In the genomic region with DNA sequence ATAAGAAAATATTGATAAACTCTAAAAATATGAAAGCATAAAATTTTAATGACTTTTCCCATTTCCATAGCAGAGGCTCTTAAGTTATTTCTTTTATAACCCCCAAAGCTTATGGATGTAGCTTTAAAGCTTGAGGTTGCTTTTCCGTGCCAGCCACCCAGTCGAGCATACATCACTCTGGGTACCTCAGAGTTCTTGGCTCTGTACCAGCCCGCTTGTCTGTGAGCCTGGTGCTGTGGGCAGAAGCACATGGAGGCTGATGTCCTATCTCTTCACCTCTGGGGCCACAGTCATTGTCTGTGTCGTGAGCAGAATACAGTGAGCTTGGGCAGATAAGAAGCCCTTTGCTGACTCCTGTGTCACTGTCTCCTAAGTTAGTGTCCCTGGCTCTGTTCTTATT, we compare ENCODE assay signal across 22 mouse cellular contexts. TPM values are rescaled to one million over a fixed set of nuclear protein-coding genes. Genes with fewer than 3 reads are reported as not detected.
"Had no signal": no experiment of that assay in that cellular context is flagged by ENCODE, and none has a peak within 500 bp of the region (broad histone marks: within the 10 kb centered on the region; RNA-seq: fewer than 3 reads in every experiment).

No protein-coding gene starts in this region.

- H3K4me1 ChIP-seq: lung, embryonic 15.5 days; megakaryocyte, embryonic 14.5 days; midbrain, embryonic 13.5 days; midbrain, embryonic 15.5 days; neural tube, embryonic 12.5 days; stomach, embryonic 15.5 days had no signal

- H3K9me3 ChIP-seq: lung, embryonic 15.5 days; midbrain, embryonic 13.5 days; midbrain, embryonic 15.5 days; neural tube, embryonic 12.5 days; stomach, embryonic 15.5 days had no signal

- ATAC-seq: lung, postnatal 0 days; midbrain, embryonic 13.5 days; midbrain, embryonic 15.5 days had no signal

- H3K4me2 ChIP-seq: lung, embryonic 15.5 days; midbrain, embryonic 11.5 days; midbrain, embryonic 13.5 days; midbrain, embryonic 15.5 days; neural tube, embryonic 12.5 days; stomach, embryonic 15.5 days had no signal

- H3K27me3 ChIP-seq: lung, embryonic 15.5 days; megakaryocyte, embryonic 14.5 days; midbrain, embryonic 13.5 days; midbrain, embryonic 15.5 days; neural tube, embryonic 12.5 days; stomach, embryonic 15.5 days had no signal

- H3K36me3 ChIP-seq: lung, embryonic 15.5 days; midbrain, embryonic 13.5 days; midbrain, embryonic 15.5 days; neural tube, embryonic 12.5 days; stomach, embryonic 15.5 days had no signal

- DNase-seq: lung, adult 2 months; lung, postnatal 14 days; lung, postnatal 36 days; right cerebral cortex, postnatal 14 days; thymus, adult 2 months; thymus, postnatal 25 days; thymus, postnatal 4 days had no signal

- H3K27ac ChIP-seq: lung, embryonic 15.5 days; macrophage; midbrain, embryonic 13.5 days; midbrain, embryonic 15.5 days; neural tube, embryonic 12.5 days; stomach, embryonic 15.5 days; stomach, postnatal 0 days had no signal

- H3K4me3 ChIP-seq: lung, embryonic 15.5 days; megakaryocyte, embryonic 14.5 days; midbrain, embryonic 13.5 days; midbrain, embryonic 15.5 days; neural tube, embryonic 12.5 days; stomach, embryonic 15.5 days had no signal

- H3K9ac ChIP-seq: lung, embryonic 15.5 days; midbrain, embryonic 13.5 days; midbrain, embryonic 15.5 days; neural tube, embryonic 12.5 days; stomach, embryonic 15.5 days had no signal

RNA-seq across cellular contexts. Expression of a gene that starts 55.2 kb away (rescaled TPM):
- polyA plus RNA-seq: lung, adult 2 months; lung, embryonic 15.5 days; lung, postnatal 0 days; macrophage; midbrain, embryonic 11.5 days; midbrain, embryonic 13.5 days; midbrain, embryonic 15.5 days; midbrain, postnatal 0 days; neural tube, embryonic 12.5 days; neural tube, embryonic 14.5 days; spleen, adult 2 months; stomach, embryonic 15.5 days; stomach, postnatal 0 days; testis, adult 2 months; thymus, adult 2 months; urinary bladder, adult 2 months had no signal
